Mouse (Mus musculus) lung, postnatal 0 days (tissue): Measurements from ENCODE around the gene Abca9.

ENCODE experiments used
- CTCF ChIP-seq: IDR thresholded peaks from 2 replicates; pipeline ENCODE4 v1.5.1; 2016; ENCODE audit warnings: antibody characterized with exemption, mild to moderate bottlenecking
- EP300 ChIP-seq: IDR thresholded peaks from 2 replicates; pipeline ENCODE4 v1.6.1; 2016; ENCODE audit warnings: antibody characterized with exemption, mild to moderate bottlenecking, control low read depth

GRCm38 (mm10) chr11:110061032-110061431 lies 107.0 kb downstream of the Abca9 start:
- TF ChIP-seq EP300: no peak
- no peak for TF ChIP-seq CTCF
